Mouse (Mus musculus) lung, postnatal 25 days (tissue): Measurements from ENCODE around the gene E130114P18Rik.
A peak's percentile ranks its signal among the peaks of the same experiment; 100 is the strongest.

Experiments
- DNase-seq: peaks from one replicate; pipeline ENCODE4 v3.0.0; 2022; ENCODE audit warnings: low spot score

The E130114P18Rik gene

DNA sequence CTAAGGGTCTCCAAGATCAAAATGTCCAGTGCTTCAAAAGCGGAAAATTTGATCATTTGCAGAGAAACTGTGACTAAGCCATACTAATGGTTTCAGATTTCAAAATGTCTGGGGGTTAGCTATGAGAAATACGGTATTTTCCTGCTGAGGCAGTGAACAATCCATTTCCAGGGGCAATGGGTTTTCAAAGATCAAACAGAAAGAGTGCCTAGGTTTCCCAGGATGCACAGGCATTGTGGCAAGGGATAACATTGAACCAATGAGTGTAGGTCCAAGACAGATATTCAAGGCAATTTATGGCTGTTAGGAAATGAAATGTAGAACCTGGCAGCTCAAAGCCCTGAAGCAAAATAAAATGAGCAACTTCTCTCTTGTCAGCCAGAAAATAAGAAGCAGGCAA, 220.3 kb downstream of the E130114P18Rik start:
- DNase-seq, result no peak

DNA sequence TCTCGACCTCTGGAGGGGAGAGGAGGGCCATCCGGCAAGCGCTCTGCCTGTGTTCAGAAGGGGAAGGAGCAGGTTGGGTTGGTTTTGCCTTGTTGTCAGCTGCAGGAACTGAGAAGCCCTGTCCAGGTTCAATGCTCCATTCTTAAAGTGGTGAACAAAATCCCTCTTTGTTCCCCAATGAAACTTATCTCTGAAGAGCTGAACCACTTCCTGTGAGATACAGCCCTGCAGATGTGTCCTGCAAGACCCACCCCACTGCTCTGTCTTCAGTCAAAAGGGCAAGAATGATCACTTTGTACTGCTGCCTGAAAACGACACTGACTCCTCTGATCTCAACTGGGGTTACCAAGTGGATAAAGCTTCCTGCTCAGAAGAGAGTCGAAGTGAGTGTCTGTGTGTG, 233.9 kb downstream of the E130114P18Rik start:
- no peak for DNase-seq

DNA sequence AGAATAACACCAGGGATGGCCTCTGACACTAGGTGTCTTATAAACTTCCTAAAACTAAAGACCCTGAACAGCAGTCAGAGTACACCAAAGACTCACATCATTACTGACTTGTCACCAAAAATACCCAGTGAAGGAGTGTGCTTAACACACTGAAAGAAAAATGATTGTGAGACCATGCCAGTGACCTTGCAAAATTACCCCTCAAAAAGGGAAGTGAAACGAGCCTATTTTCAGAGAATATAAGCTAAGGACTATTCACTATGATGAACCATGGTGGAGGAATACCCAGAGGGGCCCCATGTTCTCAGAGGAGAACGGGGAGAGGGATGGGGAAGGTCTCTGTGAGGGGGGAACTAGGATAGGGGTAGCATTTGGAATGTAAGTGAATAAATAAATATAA, 245.8 kb downstream of the E130114P18Rik start:
- no peak for DNase-seq

DNA sequence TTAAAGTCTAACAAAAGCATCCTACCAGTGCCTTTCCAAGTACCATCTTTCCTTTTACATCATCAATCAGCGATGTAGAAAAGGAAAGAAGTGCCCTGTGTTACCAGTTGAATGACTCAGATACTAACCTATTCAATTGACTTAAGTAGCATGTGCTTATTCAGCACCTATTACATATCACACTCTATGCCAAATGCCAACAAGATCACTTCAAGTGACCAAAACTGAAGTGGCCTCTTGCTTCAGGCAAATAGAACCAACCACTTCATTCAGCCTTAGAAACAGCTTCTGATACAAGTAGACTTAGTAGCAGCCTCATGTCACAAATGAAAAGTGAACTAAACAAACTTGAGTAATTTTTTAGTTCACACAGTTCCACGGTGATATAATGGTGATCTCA, 249.4 kb downstream of the E130114P18Rik start:
- DNase-seq, result peak; percentile 46
